Mouse (Mus musculus): ENCODE measurements around the gene Tmem63c. TPM values are rescaled to one million over a fixed set of nuclear protein-coding genes. Genes with fewer than 3 reads are reported as not detected.
A peak's percentile ranks its signal among the peaks of the same experiment; 100 is the strongest.

The Tmem63c gene
- not detected for total RNA-seq (2021)
- long read RNA-seq, experiment 1, result 0 reads
- long read RNA-seq, experiment 2, result 0 reads

- DNase-seq, result no peak
- intact Hi-C loops (cut with DNase I), result no loop called here
These were observed at the start of gene Tmem63c for GRCm38 (mm10) chr12:87021040-87021439. TSS of gene Tmem63c (plus strand) at chr12:87021340.

- intact Hi-C loops (cut with DNase I), result no loop called here
- peak; percentile 31 to 35 for DNase-seq
These were observed 47.9 kb upstream of the Tmem63c start for GRCm38 (mm10) chr12:86973216-86973615.

GRCm38 (mm10) chr12:86973706-86974105 is 47.4 kb upstream of the Tmem63c start:
- no peak for DNase-seq
- intact Hi-C loops (cut with DNase I), result loop anchor here (2.0 kb wide), 1 partner anchor 205 kb away; no protein-coding TSS in a partner anchor

- intact Hi-C loops (cut with DNase I), result loop anchor here (2.0 kb wide), 1 partner anchor 206 kb away; no protein-coding TSS in a partner anchor
These were observed 46.5 kb upstream of the Tmem63c start for GRCm38 (mm10) chr12:86974387-86975288.

GRCm38 (mm10) chr12:86975761-86976160 is 45.4 kb upstream of the Tmem63c start:
- intact Hi-C loops (cut with DNase I), result loop anchor here (2.0 kb wide), 1 partner anchor 207 kb away; no protein-coding TSS in a partner anchor

More at GRCm38 (mm10) chr12:86974387-86975288, 46.5 kb upstream of the Tmem63c start:
- DNase-seq, result peak; percentile 58 to 75

GRCm38 (mm10) chr12:86976511-86977168 is 44.5 kb upstream of the Tmem63c start:
- intact Hi-C loops (cut with DNase I), result no loop called here
- DNase-seq, result no peak

More at GRCm38 (mm10) chr12:86975761-86976160, 45.4 kb upstream of the Tmem63c start:
- no peak for DNase-seq

GRCm38 (mm10) chr12:86977833-86978232 is 43.3 kb upstream of the Tmem63c start:
- no peak for DNase-seq
- intact Hi-C loops (cut with DNase I), result no loop called here

GRCm38 (mm10) chr12:86981180-86981579 is 40.0 kb upstream of the Tmem63c start:
- no peak for DNase-seq
- intact Hi-C loops (cut with DNase I), result loop anchor here (5.0 kb wide), 1 partner anchor 71 kb away; no protein-coding TSS in a partner anchor

- DNase-seq, result peak; percentile 51 to 65
- intact Hi-C loops (cut with DNase I), result loop anchor here (5.0 kb wide), 1 partner anchor 69 kb away; no protein-coding TSS in a partner anchor
These were observed 37.5 kb upstream of the Tmem63c start for GRCm38 (mm10) chr12:86983470-86984193.

- DNase-seq, result no peak
- intact Hi-C loops (cut with DNase I), result loop anchor here (5.0 kb wide), 1 partner anchor 68 kb away; no protein-coding TSS in a partner anchor
These were observed 37.0 kb upstream of the Tmem63c start for GRCm38 (mm10) chr12:86984194-86984555.

GRCm38 (mm10) chr12:86986562-86986961 is 34.6 kb upstream of the Tmem63c start:
- DNase-seq, result no peak
- intact Hi-C loops (cut with DNase I), result loop anchor here (5.0 kb wide), 1 partner anchor 51 kb away; no protein-coding TSS in a partner anchor

- intact Hi-C loops (cut with DNase I), result loop anchor here (5.0 kb wide), 1 partner anchor 49 kb away; no protein-coding TSS in a partner anchor
- no peak for DNase-seq
These were observed 32.9 kb upstream of the Tmem63c start for GRCm38 (mm10) chr12:86988227-86988626.

GRCm38 (mm10) chr12:86989378-86989777 is 31.8 kb upstream of the Tmem63c start:
- intact Hi-C loops (cut with DNase I), result loop anchor here (5.0 kb wide), 1 partner anchor 48 kb away; no protein-coding TSS in a partner anchor
- DNase-seq, result no peak

GRCm38 (mm10) chr12:86989890-86990754 is 31.0 kb upstream of the Tmem63c start, which contains the start of gene Zdhhc22:
TSS of gene Zdhhc22 (minus strand) at chr12:86990430.
- no peak for DNase-seq
- intact Hi-C loops (cut with DNase I), result loop anchor here (5.0 kb wide), 1 partner anchor 47 kb away; no protein-coding TSS in a partner anchor

GRCm38 (mm10) chr12:86990755-86991110 is 30.4 kb upstream of the Tmem63c start:
- intact Hi-C loops (cut with DNase I), result no loop called here
- no peak for DNase-seq

- intact Hi-C loops (cut with DNase I), result no loop called here
- DNase-seq, result no peak
These were observed 27.0 kb upstream of the Tmem63c start for GRCm38 (mm10) chr12:86994166-86994565.

GRCm38 (mm10) chr12:86994776-86995175 is 26.4 kb upstream of the Tmem63c start:
- intact Hi-C loops (cut with DNase I), result no loop called here
- DNase-seq, result no peak

- DNase-seq, result no peak
- intact Hi-C loops (cut with DNase I), result no loop called here
These were observed 25.2 kb upstream of the Tmem63c start for GRCm38 (mm10) chr12:86995931-86996330.

GRCm38 (mm10) chr12:86998699-86999098 is 22.4 kb upstream of the Tmem63c start:
- intact Hi-C loops (cut with DNase I), result no loop called here

More at GRCm38 (mm10) chr12:86998699-86999098, 22.4 kb upstream of the Tmem63c start:
- no peak for DNase-seq
